Mouse (Mus musculus) limb, embryonic 13.5 days (tissue): ENCODE results near the gene Il1r1. TPM values are rescaled to one million over a fixed set of nuclear protein-coding genes. Genes with fewer than 3 reads are reported as not detected.
A peak's percentile ranks its signal among the peaks of the same experiment; 100 is the strongest.

Experiments used
- ATAC-seq: fragments of 200-750 bp; cut with Nextera tagmentation; 2 replicates; pipeline ENCODE4 v1.8.0; 2017; ENCODE audit warnings: low read depth, moderate number of reproducible peaks, moderate TSS enrichment; ENCODE audit not compliant: low FRiP score
- H3K27ac ChIP-seq: fragments of 300-500 bp; sonication (generic); 2 replicates; pipeline ENCODE4 v1.5.1; 2015; ENCODE audit warnings: inconsistent platforms, mild to moderate bottlenecking, moderate library complexity
- H3K27me3 ChIP-seq: fragments of 300-500 bp; sonication (generic); 2 replicates; pipeline ENCODE4 v1.6.1; 2015; ENCODE audit warnings: mild to moderate bottlenecking, inconsistent platforms
- H3K36me3 ChIP-seq: fragments of 300-500 bp; sonication (generic); 2 replicates; pipeline ENCODE4 v1.6.1; 2015; ENCODE audit warnings: inconsistent platforms, mild to moderate bottlenecking, moderate library complexity
- H3K4me1 ChIP-seq: fragments of 300-500 bp; sonication (generic); 2 replicates; pipeline ENCODE4 v1.6.1; 2015; ENCODE audit warnings: inconsistent platforms
- H3K4me2 ChIP-seq: fragments of 300-500 bp; sonication (generic); replicated peaks from 2 replicates; pipeline ENCODE4 v1.6.1; 2015; ENCODE audit warnings: inconsistent platforms, mild to moderate bottlenecking, moderate library complexity
- H3K4me3 ChIP-seq: fragments of 300-500 bp; sonication (generic); 2 replicates; pipeline ENCODE4 v1.5.1; 2015; ENCODE audit warnings: moderate library complexity, mild to moderate bottlenecking, inconsistent platforms
- H3K9ac ChIP-seq: fragments of 300-500 bp; sonication (generic); 2 replicates; pipeline ENCODE4 v1.6.1; 2015; ENCODE audit warnings: mild to moderate bottlenecking, inconsistent platforms
- H3K9me3 ChIP-seq: fragments of 300-500 bp; sonication (generic); 2 replicates; pipeline ENCODE4 v1.6.1; 2016; ENCODE audit warnings: inconsistent platforms
- WGBS: fragments of 180-500 bp; shearing (Covaris S2); methylation state at CpG from one replicate; pipeline ENCODE4 v1.1.7; 2015; 5-methylcytosine and 5-hydroxymethylcytosine counted together
- polyA plus RNA-seq: library from polyadenylated mRNA; unstranded; fragments of >200 nt; fragmentation: Nextera tagmentation; extraction: Ambion mirVana; gene quantifications from 2 replicates; pipeline ENCODE4 v1.2.1, GENCODE M21; 2015

The Il1r1 gene
- polyA plus RNA-seq, 1 experiment from 2014 or later: 6.6 TPM

- WGBS: 74% methylated on average over 9 of the region's 9 CpGs
- no peak for ATAC-seq
- no peak overlapping the region for H3K27ac ChIP-seq
Measured at GRCm38 (mm10) chr1:40262441-40263121, 37.7 kb downstream of the Il1r1 start.

GRCm38 (mm10) chr1:40263122-40263498, 38.2 kb downstream of the Il1r1 start:
- no peaks in the 10 kb centered on the region for H3K27me3 ChIP-seq
- peaks cover 16% of the 10 kb centered on the region for H3K4me1 ChIP-seq
- H3K9ac ChIP-seq: no peak overlapping the region
- ATAC-seq: no peak
- H3K4me2 ChIP-seq: no peak overlapping the region
- no peaks in the 10 kb centered on the region for H3K36me3 ChIP-seq
- WGBS: 70% methylated on average over 7 of the region's 7 CpGs
- H3K4me3 ChIP-seq: no peak overlapping the region
- H3K27ac ChIP-seq: no peak overlapping the region
- H3K9me3 ChIP-seq: no peaks in the 10 kb centered on the region

More at GRCm38 (mm10) chr1:40262441-40263121, 37.7 kb downstream of the Il1r1 start:
- no peaks in the 10 kb centered on the region for H3K9me3 ChIP-seq
- no peaks in the 10 kb centered on the region for H3K27me3 ChIP-seq
- no peak overlapping the region for H3K4me2 ChIP-seq
- no peak overlapping the region for H3K9ac ChIP-seq
- no peak overlapping the region for H3K4me3 ChIP-seq
- peaks cover 16% of the 10 kb centered on the region for H3K4me1 ChIP-seq
- no peaks in the 10 kb centered on the region for H3K36me3 ChIP-seq

GRCm38 (mm10) chr1:40263679-40264078, 38.8 kb downstream of the Il1r1 start:
- Histone ChIP-seq H3K9me3 (no peaks in the 10 kb centered on the region), H3K36me3 (no peaks in the 10 kb centered on the region), H3K9ac (no peak overlapping the region), H3K4me3 (no peak overlapping the region), H3K27ac (no peak overlapping the region), H3K4me1 (peaks cover 19% of the 10 kb centered on the region), H3K4me2 (no peak overlapping the region), H3K27me3 (no peaks in the 10 kb centered on the region)
- ATAC-seq: no peak
- WGBS: 90% methylated on average over 8 of the region's 8 CpGs

GRCm38 (mm10) chr1:40265301-40265835, 40.5 kb downstream of the Il1r1 start:
- no peak for ATAC-seq
- 75% methylated on average over 6 of the region's 6 CpGs for WGBS
- no peak overlapping the region for H3K27ac ChIP-seq
- no peak overlapping the region for H3K4me2 ChIP-seq
- no peak overlapping the region for H3K4me3 ChIP-seq
- no peak overlapping the region for H3K9ac ChIP-seq
- H3K4me1 ChIP-seq: peaks cover 21% of the 10 kb centered on the region
- H3K27me3 ChIP-seq: no peaks in the 10 kb centered on the region
- no peaks in the 10 kb centered on the region for H3K36me3 ChIP-seq
- H3K9me3 ChIP-seq: no peaks in the 10 kb centered on the region

- ATAC-seq: peak; percentile 82
- 2% methylated on average over 36 of the region's 36 CpGs for WGBS
- Histone ChIP-seq H3K27me3 (no peaks in the 10 kb centered on the region), H3K9me3 (no peaks in the 10 kb centered on the region), H3K9ac (peak overlapping the region; percentile 72), H3K4me3 (peak overlapping the region; percentile 57), H3K4me2 (peak overlapping the region; percentile 87), H3K27ac (peak overlapping the region; percentile 44), H3K36me3 (no peaks in the 10 kb centered on the region), H3K4me1 (peaks cover 21% of the 10 kb centered on the region)
Measured at GRCm38 (mm10) chr1:40266431-40267260, 41.8 kb downstream of the Il1r1 start.

- ATAC-seq: no peak
- Histone ChIP-seq H3K4me2 (peak overlapping the region; percentile 87), H3K36me3 (no peaks in the 10 kb centered on the region), H3K9ac (no peak overlapping the region), H3K9me3 (no peaks in the 10 kb centered on the region), H3K4me1 (peaks cover 21% of the 10 kb centered on the region), H3K27me3 (no peaks in the 10 kb centered on the region), H3K27ac (no peak overlapping the region), H3K4me3 (no peak overlapping the region)
- WGBS: 84% methylated on average over 6 of the region's 6 CpGs
Measured at GRCm38 (mm10) chr1:40267846-40268245, 43.0 kb downstream of the Il1r1 start.

- no peaks in the 10 kb centered on the region for H3K27me3 ChIP-seq
- no peaks in the 10 kb centered on the region for H3K9me3 ChIP-seq
- no peak for ATAC-seq
- no peaks in the 10 kb centered on the region for H3K36me3 ChIP-seq
- 0 out of 2 replicates have a peak overlapping the region, but pooled peaks have one; percentile 87 for H3K4me2 ChIP-seq
- no peak overlapping the region for H3K9ac ChIP-seq
- H3K27ac ChIP-seq: no peak overlapping the region
- H3K4me3 ChIP-seq: no peak overlapping the region
- WGBS: 82% methylated on average over 6 of the region's 6 CpGs
- H3K4me1 ChIP-seq: peaks cover 21% of the 10 kb centered on the region
Measured at GRCm38 (mm10) chr1:40268536-40268935, 43.7 kb downstream of the Il1r1 start.

GRCm38 (mm10) chr1:40270415-40270814, 45.5 kb downstream of the Il1r1 start:
- no peaks in the 10 kb centered on the region for H3K27me3 ChIP-seq
- H3K27ac ChIP-seq: no peak overlapping the region
- H3K4me3 ChIP-seq: no peak overlapping the region
- H3K36me3 ChIP-seq: no peaks in the 10 kb centered on the region
- no peak overlapping the region for H3K9ac ChIP-seq
- no peaks in the 10 kb centered on the region for H3K9me3 ChIP-seq
- peaks cover 31% of the 10 kb centered on the region for H3K4me1 ChIP-seq
- ATAC-seq: no peak
- WGBS: 92% methylated on average over 12 of the region's 12 CpGs
- no peak overlapping the region for H3K4me2 ChIP-seq

- Histone ChIP-seq H3K27me3 (no peaks in the 10 kb centered on the region), H3K4me3 (no peak overlapping the region), H3K36me3 (no peaks in the 10 kb centered on the region), H3K27ac (no peak overlapping the region), H3K9ac (no peak overlapping the region), H3K4me2 (no peak overlapping the region), H3K9me3 (no peaks in the 10 kb centered on the region), H3K4me1 (peaks cover 33% of the 10 kb centered on the region)
- ATAC-seq: no peak
- 78% methylated on average over 4 of the region's 4 CpGs for WGBS
Measured at GRCm38 (mm10) chr1:40271052-40271451, 46.2 kb downstream of the Il1r1 start.

GRCm38 (mm10) chr1:40271486-40272055, 46.7 kb downstream of the Il1r1 start:
- no peak overlapping the region for H3K4me3 ChIP-seq
- no peak overlapping the region for H3K9ac ChIP-seq
- no peak overlapping the region for H3K27ac ChIP-seq
- H3K36me3 ChIP-seq: no peaks in the 10 kb centered on the region
- H3K4me1 ChIP-seq: peaks cover 28% of the 10 kb centered on the region
- no peak overlapping the region for H3K4me2 ChIP-seq
- WGBS: 91% methylated on average over 10 of the region's 10 CpGs
- H3K9me3 ChIP-seq: no peaks in the 10 kb centered on the region
- H3K27me3 ChIP-seq: no peaks in the 10 kb centered on the region
- ATAC-seq: no peak

- Histone ChIP-seq H3K36me3 (no peaks in the 10 kb centered on the region), H3K27me3 (no peaks in the 10 kb centered on the region), H3K9ac (no peak overlapping the region), H3K27ac (no peak overlapping the region), H3K4me1 (peaks cover 24% of the 10 kb centered on the region), H3K4me3 (no peak overlapping the region), H3K4me2 (no peak overlapping the region), H3K9me3 (no peaks in the 10 kb centered on the region)
- 73% methylated on average over 3 of the region's 3 CpGs for WGBS
- ATAC-seq: no peak
Measured at GRCm38 (mm10) chr1:40272204-40272603, 47.3 kb downstream of the Il1r1 start.

- H3K4me1 ChIP-seq: peaks cover 20% of the 10 kb centered on the region
Measured at GRCm38 (mm10) chr1:40273491-40273890, 48.6 kb downstream of the Il1r1 start.

More at GRCm38 (mm10) chr1:40273491-40273890, 48.6 kb downstream of the Il1r1 start:
- H3K27me3 ChIP-seq: no peaks in the 10 kb centered on the region
- no peak for ATAC-seq
- H3K4me2 ChIP-seq: no peak overlapping the region
- H3K9me3 ChIP-seq: no peaks in the 10 kb centered on the region
- no peaks in the 10 kb centered on the region for H3K36me3 ChIP-seq
- H3K27ac ChIP-seq: no peak overlapping the region
- no peak overlapping the region for H3K4me3 ChIP-seq
- WGBS: 90% methylated on average over 1 of the region's 1 CpGs
- H3K9ac ChIP-seq: no peak overlapping the region
